Mouse (Mus musculus) forebrain, postnatal 0 days (tissue): ENCODE results near the gene Trdmt1. TPM values are rescaled to one million over a fixed set of nuclear protein-coding genes. Genes with fewer than 3 reads are reported as not detected.

Experiments
- ATAC-seq: fragments of 200-750 bp; cut with Nextera tagmentation; 2 replicates; pipeline ENCODE4 v1.8.0; 2017; ENCODE audit warnings: mild to moderate bottlenecking, moderate library complexity
- DNase-seq: peaks from one replicate; pipeline ENCODE4 v3.0.0-alpha.2; 2015
- H3K27ac ChIP-seq: fragments of 300-500 bp; sonication (generic); 2 replicates; pipeline ENCODE4 v1.5.1; 2014; ENCODE audit warnings: low read depth, mild to moderate bottlenecking, antibody characterized with exemption, low read length, moderate library complexity, mixed read lengths
- H3K27me3 ChIP-seq: fragments of 300-500 bp; sonication (generic); 2 replicates; pipeline ENCODE4 v1.6.1; 2014; ENCODE audit warnings: mild to moderate bottlenecking, low read length, mixed read lengths; ENCODE audit not compliant: insufficient read depth
- H3K36me3 ChIP-seq: fragments of 300-500 bp; sonication (generic); 2 replicates; pipeline ENCODE4 v1.6.1; 2014; ENCODE audit warnings: mild to moderate bottlenecking, moderate library complexity; ENCODE audit not compliant: insufficient read depth
- H3K4me1 ChIP-seq: fragments of 300-500 bp; sonication (generic); 2 replicates; pipeline ENCODE4 v1.6.1; 2014; ENCODE audit warnings: antibody characterized with exemption; ENCODE audit not compliant: insufficient read depth
- H3K4me2 ChIP-seq: fragments of 300-500 bp; sonication (generic); 2 replicates; pipeline ENCODE4 v1.6.1; 2014; ENCODE audit warnings: low read depth, mild to moderate bottlenecking, moderate library complexity
- H3K4me3 ChIP-seq: fragments of 300-500 bp; sonication (generic); 2 replicates; pipeline ENCODE4 v1.5.1; 2014; ENCODE audit warnings: low read depth, low read length, mixed read lengths
- H3K9ac ChIP-seq: fragments of 300-500 bp; sonication (generic); 2 replicates; pipeline ENCODE4 v1.6.1; 2014; ENCODE audit warnings: mild to moderate bottlenecking
- H3K9me3 ChIP-seq: fragments of 300-500 bp; sonication (generic); 2 replicates; pipeline ENCODE4 v1.6.1; 2016; ENCODE audit warnings: low read length
- CTCF ChIP-seq: sonication (generic); IDR thresholded peaks from 2 replicates; pipeline ENCODE4 v1.5.1; 2016; ENCODE audit warnings: antibody characterized with exemption, control low read depth, low read depth
- WGBS: fragments of 180-500 bp; shearing (Covaris S2); extraction: QIAGEN DNeasy Blood & Tissue Kit; methylation state at CpG from one replicate; pipeline ENCODE4 v1.1.7; 2014; 5-methylcytosine and 5-hydroxymethylcytosine counted together
- polyA plus RNA-seq: library from polyadenylated mRNA; unstranded; fragments of >200 nt; fragmentation: Nextera tagmentation; extraction: Ambion mirVana; gene quantifications from 2 replicates; pipeline ENCODE4 v1.2.1, GENCODE M21; 2015
- total RNA-seq: library from RNA; depleted of rRNA; stranded (reverse); fragments of >200 nt; gene quantifications from 2 replicates; pipeline ENCODE4 v1.2.3, GENCODE M21; 2014; rRNA removed

Trdmt1 gene
- total and polyA plus RNA-seq, 2 experiments from 2014 or later: 7.8 to 11.3 TPM

GRCm38 (mm10) chr2:13479165-13479564, 65.3 kb downstream of the Trdmt1 start:
- Histone ChIP-seq H3K4me1 (no peaks in the 10 kb centered on the region), H3K4me2 (no peak overlapping the region), H3K27ac (no peak overlapping the region), H3K9me3 (no peaks in the 10 kb centered on the region), H3K9ac (no peak overlapping the region), H3K27me3 (no peaks in the 10 kb centered on the region), H3K36me3 (no peaks in the 10 kb centered on the region), H3K4me3 (no peak overlapping the region)
- no peak for TF ChIP-seq CTCF
- DNase-seq (no peak), ATAC-seq (no peak)
- WGBS: 92% methylated on average over 7 of the region's 7 CpGs

- no peaks in the 10 kb centered on the region for H3K9me3 ChIP-seq
- H3K4me2 ChIP-seq: no peak overlapping the region
- TF ChIP-seq CTCF: no peak
- DNase-seq (no peak), ATAC-seq (no peak)
- no peak overlapping the region for H3K27ac ChIP-seq
- no peak overlapping the region for H3K4me3 ChIP-seq
- H3K9ac ChIP-seq: no peak overlapping the region
- no peaks in the 10 kb centered on the region for H3K4me1 ChIP-seq
- no peaks in the 10 kb centered on the region for H3K27me3 ChIP-seq
- no peaks in the 10 kb centered on the region for H3K36me3 ChIP-seq
- 98% methylated on average over 3 of the region's 3 CpGs for WGBS
Observed at GRCm38 (mm10) chr2:13470108-13470507, 74.4 kb downstream of the Trdmt1 start.

- Histone ChIP-seq H3K4me2 (no peak overlapping the region), H3K9me3 (no peaks in the 10 kb centered on the region), H3K27me3 (no peaks in the 10 kb centered on the region), H3K36me3 (no peaks in the 10 kb centered on the region), H3K4me1 (no peaks in the 10 kb centered on the region), H3K4me3 (no peak overlapping the region), H3K27ac (no peak overlapping the region), H3K9ac (no peak overlapping the region)
- no peak for ATAC-seq
- no peak for DNase-seq
- TF ChIP-seq CTCF: no peak
- 93% methylated on average over 4 of the region's 4 CpGs for WGBS
Observed at GRCm38 (mm10) chr2:13469641-13470040, 74.8 kb downstream of the Trdmt1 start.

GRCm38 (mm10) chr2:13466685-13467084, 77.8 kb downstream of the Trdmt1 start:
- no peaks in the 10 kb centered on the region for H3K9me3 ChIP-seq
- no peak overlapping the region for H3K9ac ChIP-seq
- H3K27me3 ChIP-seq: no peaks in the 10 kb centered on the region
- no peaks in the 10 kb centered on the region for H3K4me1 ChIP-seq
- WGBS: 96% methylated on average over 3 of the region's 3 CpGs
- no peak for ATAC-seq
- TF ChIP-seq CTCF: no peak
- no peak for DNase-seq
- H3K4me3 ChIP-seq: no peak overlapping the region
- no peak overlapping the region for H3K4me2 ChIP-seq
- no peaks in the 10 kb centered on the region for H3K36me3 ChIP-seq
- H3K27ac ChIP-seq: no peak overlapping the region

Other genes starting within 250 kb of the Trdmt1 start
- gene Cubn, start 52.9 kb downstream of the Trdmt1 start, total RNA-seq: 0.62 and 1.1 TPM in 2 replicates
- 0.14 and 0.25 TPM in 2 replicates for gene Cubn, start 52.9 kb downstream of the Trdmt1 start, polyA plus RNA-seq
- gene Vim, start 29.3 kb upstream of the Trdmt1 start, total RNA-seq: 441 and 554 TPM in 2 replicates
- gene Vim, start 29.3 kb upstream of the Trdmt1 start, polyA plus RNA-seq: 224 and 269 TPM in 2 replicates
- gene St8sia6, start 249.4 kb upstream of the Trdmt1 start, total RNA-seq: 0.69 and 1.3 TPM in 2 replicates
- gene St8sia6, start 249.4 kb upstream of the Trdmt1 start, polyA plus RNA-seq: 0.75 and 1.2 TPM in 2 replicates